Mouse (Mus musculus) midbrain, postnatal 0 days (tissue): ENCODE measurements around the gene Nup214. TPM values are rescaled to one million over a fixed set of nuclear protein-coding genes. Genes with fewer than 3 reads are reported as not detected.
A peak's percentile ranks its signal among the peaks of the same experiment; 100 is the strongest.

Experiments
- ATAC-seq: fragments of 200-750 bp; cut with Nextera tagmentation; 2 replicates; pipeline ENCODE4 v1.8.0; 2017; ENCODE audit warnings: moderate number of reproducible peaks, mild to moderate bottlenecking, moderate TSS enrichment, moderate library complexity; ENCODE audit not compliant: low FRiP score
- DNase-seq: peaks from one replicate; pipeline ENCODE4 v3.0.0-alpha.2; 2015; ENCODE audit warnings: low spot score
- H3K27ac ChIP-seq: fragments of 300-500 bp; sonication (generic); 2 replicates; pipeline ENCODE4 v1.5.1; 2014; ENCODE audit warnings: low read depth, mild to moderate bottlenecking, low read length, mixed read lengths
- H3K27me3 ChIP-seq: fragments of 300-500 bp; sonication (generic); 2 replicates; pipeline ENCODE4 v1.6.1; 2014; ENCODE audit warnings: low read length, control low read depth, mixed read lengths; ENCODE audit not compliant: insufficient read depth
- H3K36me3 ChIP-seq: fragments of 300-500 bp; sonication (generic); 2 replicates; pipeline ENCODE4 v1.6.1; 2014; ENCODE audit warnings: low read length, control low read depth, mixed read lengths; ENCODE audit not compliant: insufficient read depth
- H3K4me1 ChIP-seq: fragments of 300-500 bp; sonication (generic); 2 replicates; pipeline ENCODE4 v1.6.1; 2014; ENCODE audit warnings: mild to moderate bottlenecking, control low read depth, antibody characterized with exemption, low read length, mixed read lengths; ENCODE audit not compliant: insufficient read depth
- H3K4me2 ChIP-seq: fragments of 300-500 bp; sonication (generic); 2 replicates; pipeline ENCODE4 v1.6.1; 2014; ENCODE audit warnings: low read depth, mild to moderate bottlenecking, low read length, mixed read lengths; ENCODE audit not compliant: poor library complexity, severe bottlenecking
- H3K4me3 ChIP-seq: fragments of 300-500 bp; sonication (generic); 2 replicates; pipeline ENCODE4 v1.5.1; 2014; ENCODE audit warnings: low read depth, mild to moderate bottlenecking, low read length, moderate library complexity
- H3K9ac ChIP-seq: fragments of 300-500 bp; sonication (generic); replicated peaks from 2 replicates; pipeline ENCODE4 v1.6.1; 2014; ENCODE audit warnings: mild to moderate bottlenecking, low read length, moderate library complexity, mixed read lengths; ENCODE audit not compliant: poor library complexity, severe bottlenecking
- H3K9me3 ChIP-seq: fragments of 300-500 bp; sonication (generic); 2 replicates; pipeline ENCODE4 v1.6.1; 2016; ENCODE audit warnings: low read length, control low read depth
- CTCF ChIP-seq: IDR thresholded peaks from 2 replicates; pipeline ENCODE4 v1.5.1; 2016; ENCODE audit warnings: antibody characterized with exemption, mild to moderate bottlenecking
- WGBS: fragments of 180-500 bp; shearing (Covaris S2); extraction: QIAGEN DNeasy Blood & Tissue Kit; methylation state at CpG from one replicate; pipeline ENCODE4 v1.1.7; 2014; 5-methylcytosine and 5-hydroxymethylcytosine counted together
- microRNA-seq: library from miRNA; unstranded; fragments of <30 nt; microRNA quantifications from one replicate; pipeline ENCODE4, GENCODE M21; 2016; ENCODE audit warnings: borderline number of aligned reads
- polyA plus RNA-seq: library from polyadenylated mRNA; unstranded; fragments of >200 nt; fragmentation: Nextera tagmentation; extraction: Ambion mirVana; gene quantifications from 2 replicates; pipeline ENCODE4 v1.2.1, GENCODE M21; 2015
- total RNA-seq: library from RNA; depleted of rRNA; stranded (reverse); fragments of >200 nt; gene quantifications from 2 replicates; pipeline ENCODE4 v1.2.3, GENCODE M21; 2014; rRNA removed

The Nup214 gene
- total and polyA plus RNA-seq, 2 experiments from 2014 or later = 29.0 to 67.0 TPM

- peak within 1 kb of the TSS; percentile 79 for H3K27ac ChIP-seq
- H3K4me1 ChIP-seq = peaks cover 10% of the 10 kb centered on the region
- peaks cover 3% of the 10 kb centered on the region; the same call in 1 of the 2 replicates for H3K36me3 ChIP-seq
- ATAC-seq (peak; percentile 89), DNase-seq (peak; percentile 95)
- H3K9ac ChIP-seq = peak within 1 kb of the TSS; percentile 82
- H3K4me3 ChIP-seq = peak within 1 kb of the TSS; percentile 60
- H3K4me2 ChIP-seq = peak within 1 kb of the TSS; percentile 89
- no peaks in the 10 kb centered on the region for H3K9me3 ChIP-seq
- no peak for TF ChIP-seq CTCF
- no peaks in the 10 kb centered on the region for H3K27me3 ChIP-seq
- 33% methylated on average over 22 of the region's 22 CpGs for WGBS
Measured at GRCm38 (mm10) chr2:32095351-32096121, 121.3 kb downstream of the Nup214 start, which contains the start of gene Plpp7. Gene Plpp7, plus strand, starts transcription at chr2:32095528.

- H3K27me3 ChIP-seq = no peaks in the 10 kb centered on the region
- H3K9ac ChIP-seq = peak overlapping the region; percentile 82
- peak overlapping the region; percentile 79 for H3K27ac ChIP-seq
- ATAC-seq (no peak; the same call in 1 of the 2 replicates), DNase-seq (no peak)
- H3K9me3 ChIP-seq = no peaks in the 10 kb centered on the region
- H3K4me2 ChIP-seq = peak overlapping the region; percentile 89
- TF ChIP-seq CTCF = no peak
- H3K36me3 ChIP-seq = peaks cover 3% of the 10 kb centered on the region; the same call in 1 of the 2 replicates
- 82% methylated on average over 10 of the region's 10 CpGs for whole genome bisulfite sequencing
- H3K4me3 ChIP-seq = peak overlapping the region; percentile 60
- H3K4me1 ChIP-seq = peaks cover 10% of the 10 kb centered on the region
Measured at GRCm38 (mm10) chr2:32096122-32096420, 121.8 kb downstream of the Nup214 start.

GRCm38 (mm10) chr2:32102944-32103343 lies 128.7 kb downstream of the Nup214 start:
- ATAC-seq (no peak), DNase-seq (no peak)
- no peak for TF ChIP-seq CTCF
- no peak overlapping the region for H3K4me3 ChIP-seq
- 57% methylated on average over 5 of the region's 5 CpGs for WGBS
- no peak overlapping the region for H3K4me2 ChIP-seq
- H3K27ac ChIP-seq = no peak overlapping the region
- H3K36me3 ChIP-seq = peaks cover 2% of the 10 kb centered on the region; the same call in 1 of the 2 replicates
- no peaks in the 10 kb centered on the region for H3K9me3 ChIP-seq
- no peaks in the 10 kb centered on the region for H3K4me1 ChIP-seq
- no peaks in the 10 kb centered on the region for H3K27me3 ChIP-seq
- no peak overlapping the region for H3K9ac ChIP-seq

GRCm38 (mm10) chr2:32103557-32103956 lies 129.3 kb downstream of the Nup214 start:
- Histone ChIP-seq H3K9ac (no peak overlapping the region), H3K27me3 (no peaks in the 10 kb centered on the region), H3K27ac (no peak overlapping the region), H3K9me3 (no peaks in the 10 kb centered on the region), H3K4me3 (no peak overlapping the region), H3K4me1 (no peaks in the 10 kb centered on the region), H3K4me2 (no peak overlapping the region), H3K36me3 (peaks cover 6% of the 10 kb centered on the region)
- no peak for ATAC-seq
- TF ChIP-seq CTCF = no peak
- WGBS = 71% methylated on average over 7 of the region's 7 CpGs
- no peak for DNase-seq

Small RNAs within 50 kb of the gene (microRNA-seq; reads per million reads assigned to microRNA genes)
- not detected for gene Mir7674

Other genes with a start within 250 kb of the Nup214 start
- gene Qrfp, start 163.9 kb upstream of the Nup214 start, total RNA-seq = 0.19 TPM in 1 of 2 replicates, not detected in the other
- 0.07 and 0.20 TPM in 2 replicates for gene Qrfp, start 163.9 kb upstream of the Nup214 start, polyA plus RNA-seq
- 46.1 and 48.5 TPM in 2 replicates for gene Fibcd1, start 128.4 kb upstream of the Nup214 start, total RNA-seq
- gene Fibcd1, start 128.4 kb upstream of the Nup214 start, polyA plus RNA-seq = 19.4 and 21.0 TPM in 2 replicates
- gene Lamc3, start 87.1 kb upstream of the Nup214 start, total RNA-seq = 11.3 and 12.9 TPM in 2 replicates
- gene Lamc3, start 87.1 kb upstream of the Nup214 start, polyA plus RNA-seq = 2.3 and 2.5 TPM in 2 replicates
- gene Aif1l, start 24.3 kb upstream of the Nup214 start, total RNA-seq = 20.2 and 24.1 TPM in 2 replicates
- gene Aif1l, start 24.3 kb upstream of the Nup214 start, polyA plus RNA-seq = 19.1 and 21.4 TPM in 2 replicates
- 0.77 and 0.85 TPM in 2 replicates for gene Fam78a, start 110.4 kb downstream of the Nup214 start, total RNA-seq
- gene Fam78a, start 110.4 kb downstream of the Nup214 start, polyA plus RNA-seq = 0.35 and 0.93 TPM in 2 replicates
- 31.2 and 47.0 TPM in 2 replicates for gene Plpp7, start 121.1 kb downstream of the Nup214 start, total RNA-seq
- 24.9 and 29.0 TPM in 2 replicates for gene Plpp7, start 121.1 kb downstream of the Nup214 start, polyA plus RNA-seq
- gene Prrc2b, start 176.6 kb downstream of the Nup214 start, total RNA-seq = 164 and 215 TPM in 2 replicates
- gene Prrc2b, start 176.6 kb downstream of the Nup214 start, polyA plus RNA-seq = 51.5 and 65.9 TPM in 2 replicates